Comparison of ENCODE assay signal across 9 mouse cellular contexts in genomic region chr1:88424602-88425252, GRCm38 (mm10). TPM values are rescaled to one million over a fixed set of nuclear protein-coding genes. Genes with fewer than 3 reads are reported as not detected.
DNase-seq lines count a peak whose midpoint lies in the region; ATAC-seq and TF ChIP-seq lines count a peak whose summit lies in the region.
"Had no signal": no experiment of that assay in that cellular context is flagged by ENCODE, and none has a peak within 500 bp of the region (broad histone marks: within the 10 kb centered on the region; RNA-seq: fewer than 3 reads in every experiment).

No protein-coding gene starts in this region.

- no peak overlapping the region for H3K4me2 ChIP-seq in lung, embryonic 15.5 days

- no peaks in the 10 kb centered on the region for H3K4me1 ChIP-seq in E14TG2a.4 (replicated peaks; ENCODE audit: low read depth, low read length)
- H3K4me1 ChIP-seq in lung, embryonic 15.5 days = peaks cover 9% of the 10 kb centered on the region
- no peaks in the 10 kb centered on the region for H3K4me1 ChIP-seq in thymus, adult 2 months (replicated peaks; ENCODE audit: control insufficient read depth, insufficient read depth, low read length)

- H3K27ac ChIP-seq in lung, embryonic 15.5 days = no peak overlapping the region
- H3K27ac ChIP-seq in thymus, adult 2 months (ENCODE audit: control insufficient read depth, insufficient read depth, low read length) = no peak overlapping the region

- H3K27me3 ChIP-seq in E14TG2a.4 (ENCODE audit: insufficient read depth, low read length) = 0 out of 2 replicates have a peak, but pooled peaks cover 5% of the 10 kb centered on the region
- H3K27me3 ChIP-seq in lung, embryonic 15.5 days = no peaks in the 10 kb centered on the region
- H3K27me3 ChIP-seq in thymus, adult 2 months (ENCODE audit: control insufficient read depth, insufficient read depth, low read length) = no peaks in the 10 kb centered on the region

- no peak overlapping the region for H3K4me3 ChIP-seq in E14TG2a.4 (replicated peaks; ENCODE audit: low read length)
- no peak overlapping the region for H3K4me3 ChIP-seq in lung, embryonic 15.5 days
- H3K4me3 ChIP-seq in thymus, adult 2 months (ENCODE audit: control insufficient read depth, insufficient read depth, low read length) = no peak overlapping the region

- 17% methylated on average over 8 of the region's 8 CpGs for WGBS in lung, embryonic 15.5 days
- WGBS in thymus, adult 2 months = 28% methylated on average over 8 of the region's 8 CpGs

- H3K9ac ChIP-seq in lung, embryonic 15.5 days = no peak overlapping the region

- H3K36me3 ChIP-seq in E14TG2a.4 (ENCODE audit: insufficient read depth, low read length) = no peaks in the 10 kb centered on the region
- H3K36me3 ChIP-seq in lung, embryonic 15.5 days = no peaks in the 10 kb centered on the region
- H3K36me3 ChIP-seq in thymus, adult 2 months (ENCODE audit: control insufficient read depth, insufficient read depth, low read length) = no peaks in the 10 kb centered on the region

- no peaks in the 10 kb centered on the region for H3K9me3 ChIP-seq in E14TG2a.4 (ENCODE audit: low read length)
- H3K9me3 ChIP-seq in lung, embryonic 15.5 days = no peaks in the 10 kb centered on the region

- ATAC-seq in erythroid progenitor cell, adult 5-6 weeks (replicated peaks; ENCODE audit: low FRiP score, poor library complexity, severe bottlenecking) = peak; percentile 72
- ATAC-seq in lung, embryonic 15.5 days (ENCODE audit: borderline replicate concordance, extremely low read depth, low FRiP score, low TSS enrichment) = 0 out of 2 replicates have a peak, but pooled peaks have one; percentile 41

- no peak for TF ChIP-seq POLR2A in thymus, adult 2 months (IDR thresholded peaks at IDR 0.05; ENCODE audit: control insufficient read depth, extremely low read depth, insufficient read depth, low read length, poor library complexity)

- peak; percentile 90 for DNase-seq in brain, adult 2 months (ENCODE audit: low read depth, low spot score)
- DNase-seq in heart, postnatal 10 days = peak; percentile 81 to 91
- peak; percentile 76 for DNase-seq in layer of hippocampus, adult 11-12 months (ENCODE audit: low spot score)
- DNase-seq in ovary, postnatal 10 days (ENCODE audit: low spot score) = peak; percentile 70
- peak; percentile 81 for DNase-seq in thymus, adult 2 months

- intact Hi-C loops in heart, postnatal 10 days (cut with DNase I) = loop anchor here (1.0 to 5.0 kb wide), 6 partner anchors 32 to 783 kb away; no protein-coding TSS in a partner anchor

- peak; percentile 93 for TF ChIP-seq CTCF in E14TG2a.4 (conservative IDR thresholded peaks at IDR 0.05; ENCODE audit: low read length)
- peak; percentile 53; the same call in 1 of the 2 replicates for TF ChIP-seq CTCF in thymus, adult 2 months (IDR thresholded peaks at IDR 0.05; ENCODE audit: borderline replicate concordance, control insufficient read depth, extremely low read depth, insufficient read depth, low read length, poor library complexity)

RNA-seq across cellular contexts. Expression of gene Spp2, which starts 18.0 kb away (rescaled TPM):
- not detected in 2 replicates for total RNA-seq in erythroid progenitor cell, adult 5-6 weeks (2015; ENCODE audit: low replicate concordance)
- not detected in 2 replicates for total RNA-seq in erythroid progenitor cell, adult 5-6 weeks (2017; ENCODE audit: low replicate concordance)
- total RNA-seq in heart, postnatal 10 days (2021) = not detected
- polyA plus RNA-seq in lung, embryonic 15.5 days (2015; fragmentation: Nextera tagmentation; extraction: Ambion mirVana) = 0.75 and 2.5 TPM in 2 replicates
- 0.44 and 0.71 TPM in 2 replicates for polyA plus RNA-seq in thymus, adult 2 months (2012; rRNA removed)
- polyA plus RNA-seq: heart, embryonic 14.5 days had no signal
